Mouse (Mus musculus): ENCODE results near the gene Nrros. TPM values are rescaled to one million over a fixed set of nuclear protein-coding genes. Genes with fewer than 3 reads are reported as not detected.
A peak's percentile ranks its signal among the peaks of the same experiment; 100 is the strongest.

Nrros gene
- polyA plus RNA-seq, 1 experiment from 2014 or later = 13.9 TPM

DNA sequence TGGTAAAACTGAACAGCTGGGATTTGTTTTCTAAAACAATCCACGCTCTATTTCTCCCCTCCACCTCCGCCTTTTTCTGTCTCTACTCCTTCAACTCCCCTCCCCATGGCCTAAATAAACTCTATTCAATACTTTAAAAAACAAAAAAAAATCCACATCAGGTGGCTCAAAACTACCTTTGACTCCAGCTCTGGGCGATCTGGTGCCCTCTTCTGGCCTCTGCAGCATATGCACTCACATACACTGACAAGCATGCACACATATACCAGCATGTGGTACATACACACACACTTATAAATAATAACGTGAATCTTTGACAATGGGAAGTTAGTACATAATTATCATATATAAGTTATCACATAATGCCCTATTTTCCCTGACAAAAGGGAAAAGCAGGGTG is 9.6 kb upstream of the Nrros start:
- no peak for DNase-seq (ENCODE audit: low spot score)
- H3K36me3 ChIP-seq (ENCODE audit: insufficient read depth, low read length) = no peaks in the 10 kb centered on the region
- H3K9ac ChIP-seq (ENCODE audit: low read depth, low read length) = no peak overlapping the region
- TF ChIP-seq CTCF (IDR thresholded peaks at IDR 0.05; ENCODE audit: low read depth) = peak; percentile 33; the same call in 1 of the 2 replicates
- H3K27me3 ChIP-seq (ENCODE audit: insufficient read depth, low read length) = no peaks in the 10 kb centered on the region
- no peak overlapping the region for H3K27ac ChIP-seq
- H3K4me2 ChIP-seq (ENCODE audit: low read length) = no peak overlapping the region
- H3K4me1 ChIP-seq (replicated peaks; ENCODE audit: insufficient read depth, low read length) = peaks cover 4% of the 10 kb centered on the region
- WGBS = 78% methylated on average over 4 of the region's 4 CpGs
- ATAC-seq (replicated peaks; ENCODE audit: low FRiP score, low read depth) = no peak
- no peak overlapping the region for H3K4me3 ChIP-seq (replicated peaks; ENCODE audit: low read depth, low read length)
- H3K9me3 ChIP-seq (replicated peaks; ENCODE audit: low read length) = no peaks in the 10 kb centered on the region

DNA sequence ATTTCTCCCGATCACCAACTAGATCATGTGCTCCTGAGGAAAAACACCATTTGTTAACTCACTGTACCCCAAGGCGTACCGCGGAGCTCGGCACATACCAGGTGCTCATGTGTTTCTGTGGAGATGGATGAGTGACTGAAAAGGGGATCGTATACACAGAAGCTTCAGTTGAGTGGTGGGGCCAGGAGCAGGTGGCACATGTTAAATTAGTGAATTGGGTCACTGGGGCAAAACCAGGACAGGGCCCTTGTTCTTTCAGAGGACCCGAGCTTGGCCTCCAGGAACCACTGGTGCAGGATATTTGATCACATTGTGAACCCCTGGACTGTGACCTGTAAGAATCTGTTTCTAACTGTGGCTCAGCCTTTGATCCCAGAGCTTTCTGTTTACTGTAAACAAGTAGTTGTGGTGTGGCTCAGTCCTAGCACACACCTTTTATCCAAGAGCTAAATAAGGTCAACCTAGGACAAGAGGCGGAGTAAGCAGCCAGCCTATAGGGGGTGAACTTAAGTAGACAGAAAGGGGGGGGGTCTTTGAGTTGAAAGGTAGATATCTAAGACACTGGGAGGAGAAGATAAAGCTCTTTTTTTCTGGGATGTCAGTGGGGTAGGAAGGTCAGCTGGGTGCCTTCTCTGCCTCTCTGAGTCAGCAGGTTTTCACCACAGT is 9.1 kb upstream of the Nrros start:
- TF ChIP-seq CTCF (IDR thresholded peaks at IDR 0.05; ENCODE audit: low read depth) = no peak
- H3K9me3 ChIP-seq (replicated peaks; ENCODE audit: low read length) = no peaks in the 10 kb centered on the region
- 52% methylated on average over 8 of the region's 8 CpGs for WGBS
- H3K27ac ChIP-seq = peak overlapping the region; percentile 55; the same call in 1 of the 2 replicates
- no peaks in the 10 kb centered on the region for H3K36me3 ChIP-seq (ENCODE audit: insufficient read depth, low read length)
- H3K4me3 ChIP-seq (replicated peaks; ENCODE audit: low read depth, low read length) = no peak overlapping the region
- peaks cover 4% of the 10 kb centered on the region for H3K4me1 ChIP-seq (replicated peaks; ENCODE audit: insufficient read depth, low read length)
- no peak overlapping the region for H3K9ac ChIP-seq (ENCODE audit: low read depth, low read length)
- ATAC-seq (replicated peaks; ENCODE audit: low FRiP score, low read depth) = peak; percentile 37; the same call in 1 of the 2 replicates
- H3K27me3 ChIP-seq (ENCODE audit: insufficient read depth, low read length) = no peaks in the 10 kb centered on the region
- H3K4me2 ChIP-seq (ENCODE audit: low read length) = no peak overlapping the region
- no peak for DNase-seq (ENCODE audit: low spot score)

DNA sequence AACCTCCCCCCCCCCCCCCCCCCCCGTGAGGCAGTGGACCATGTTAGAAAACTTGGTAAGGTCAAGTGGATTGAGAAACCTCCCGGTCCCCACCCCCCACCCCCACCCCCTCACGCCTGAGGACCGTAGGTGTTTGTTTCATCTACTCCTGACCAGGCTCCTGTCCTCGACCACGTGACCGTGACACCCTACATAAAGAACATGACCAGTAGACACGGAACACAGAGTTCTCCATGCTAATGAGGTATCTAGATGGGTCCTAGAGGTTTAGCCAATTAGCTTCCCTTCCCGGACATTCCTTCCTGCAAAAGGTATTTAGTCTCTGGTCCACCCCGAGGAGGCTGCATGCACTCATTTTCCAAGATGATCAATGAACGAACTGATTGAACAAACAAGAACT is 8.0 kb upstream of the Nrros start:
- Histone ChIP-seq H3K4me1 (replicated peaks; ENCODE audit: insufficient read depth, low read length) (peaks cover 4% of the 10 kb centered on the region), H3K4me2 (ENCODE audit: low read length) (no peak overlapping the region), H3K4me3 (replicated peaks; ENCODE audit: low read depth, low read length) (no peak overlapping the region), H3K9me3 (replicated peaks; ENCODE audit: low read length) (no peaks in the 10 kb centered on the region), H3K9ac (ENCODE audit: low read depth, low read length) (no peak overlapping the region), H3K27ac (peak overlapping the region; percentile 55), H3K36me3 (ENCODE audit: insufficient read depth, low read length) (no peaks in the 10 kb centered on the region), H3K27me3 (ENCODE audit: insufficient read depth, low read length) (no peaks in the 10 kb centered on the region)
- no peak for TF ChIP-seq CTCF (IDR thresholded peaks at IDR 0.05; ENCODE audit: low read depth)
- DNase-seq (ENCODE audit: low spot score) = peak; percentile 44
- WGBS = 50% methylated on average over 11 of the region's 11 CpGs
- peak; percentile 86 for ATAC-seq (replicated peaks; ENCODE audit: low FRiP score, low read depth)

DNA sequence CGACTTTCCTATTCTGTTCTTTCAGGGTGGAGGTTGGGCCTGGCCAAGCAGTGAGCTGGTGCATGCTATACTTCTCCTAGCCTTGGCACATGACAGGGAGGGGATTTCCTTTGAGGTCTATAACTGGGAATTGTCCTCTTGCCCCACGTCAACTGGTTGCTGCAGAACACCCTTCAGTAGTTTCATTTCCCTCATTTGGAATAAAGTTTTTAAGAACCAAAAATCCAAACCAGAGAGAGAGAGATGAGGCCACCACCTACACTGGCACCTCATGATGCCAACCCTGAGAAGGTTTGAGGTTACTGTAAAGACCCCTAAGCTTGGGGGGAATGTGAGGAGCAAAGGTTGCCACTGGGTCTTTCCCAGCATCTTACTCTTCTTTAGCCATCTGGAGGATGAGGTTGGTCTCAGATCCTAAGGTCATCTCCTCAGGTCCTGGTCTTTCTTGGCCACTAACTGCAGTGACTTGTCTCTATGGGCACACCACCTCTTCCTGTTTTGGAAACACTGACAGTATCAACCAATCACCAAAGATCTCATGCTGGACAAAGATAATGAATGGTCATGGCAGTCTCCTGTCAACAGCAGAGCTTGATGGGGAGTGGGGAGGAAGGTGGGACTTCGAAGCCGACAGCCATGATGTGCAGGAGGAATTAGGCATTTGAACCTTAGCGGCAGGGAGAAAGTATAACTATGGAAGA is 5.8 kb upstream of the Nrros start:
- no peaks in the 10 kb centered on the region for H3K27me3 ChIP-seq (ENCODE audit: insufficient read depth, low read length)
- DNase-seq (ENCODE audit: low spot score) (no peak), ATAC-seq (replicated peaks; ENCODE audit: low FRiP score, low read depth) (no peak)
- no peaks in the 10 kb centered on the region for H3K9me3 ChIP-seq (replicated peaks; ENCODE audit: low read length)
- no peak overlapping the region for H3K9ac ChIP-seq (ENCODE audit: low read depth, low read length)
- H3K36me3 ChIP-seq (ENCODE audit: insufficient read depth, low read length) = no peaks in the 10 kb centered on the region
- WGBS = 87% methylated on average over 5 of the region's 5 CpGs
- no peak overlapping the region for H3K4me3 ChIP-seq (replicated peaks; ENCODE audit: low read depth, low read length)
- no peak overlapping the region for H3K4me2 ChIP-seq (ENCODE audit: low read length)
- H3K4me1 ChIP-seq (replicated peaks; ENCODE audit: insufficient read depth, low read length) = no peaks in the 10 kb centered on the region
- H3K27ac ChIP-seq = no peak overlapping the region
- TF ChIP-seq CTCF (IDR thresholded peaks at IDR 0.05; ENCODE audit: low read depth) = no peak

DNA sequence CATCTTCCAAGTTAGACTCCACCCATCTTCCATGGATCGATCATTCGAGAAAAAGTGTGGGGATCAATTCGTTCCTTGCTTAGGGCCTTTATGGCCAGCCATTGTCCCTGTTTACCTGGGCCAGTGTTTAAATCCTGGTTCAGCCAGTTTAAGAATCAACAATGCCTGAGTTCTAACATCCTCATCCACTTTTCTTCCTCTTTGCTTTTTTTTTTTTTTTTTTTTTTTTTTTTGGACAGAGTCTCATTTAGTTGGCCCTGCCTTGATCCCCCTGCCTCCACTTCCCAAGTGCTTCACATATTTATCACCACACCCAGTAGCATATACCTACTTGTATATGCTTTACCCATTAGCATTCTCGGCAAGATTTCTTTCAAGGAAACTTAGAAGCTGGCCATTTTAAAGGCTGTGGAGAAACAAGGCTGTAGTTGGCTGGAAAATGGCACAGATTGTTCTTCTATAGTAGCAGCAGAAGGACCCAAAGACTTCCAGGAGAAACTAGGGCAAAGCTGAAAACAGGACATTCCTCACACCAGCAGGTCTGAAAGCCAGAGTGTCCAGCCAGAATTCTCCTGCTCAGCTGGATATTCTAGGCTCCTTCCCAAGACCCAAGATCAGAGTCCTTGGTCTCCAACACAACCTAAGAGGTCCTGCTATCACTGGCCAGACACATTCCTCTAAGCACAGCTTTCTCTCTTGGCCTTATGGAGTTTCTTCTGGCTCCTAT is 2.6 kb upstream of the Nrros start:
- H3K36me3 ChIP-seq (ENCODE audit: insufficient read depth, low read length) = no peaks in the 10 kb centered on the region
- peaks cover 9% of the 10 kb centered on the region; the same call in 1 of the 2 replicates for H3K4me1 ChIP-seq (replicated peaks; ENCODE audit: insufficient read depth, low read length)
- H3K4me3 ChIP-seq (replicated peaks; ENCODE audit: low read depth, low read length) = no peak overlapping the region
- ATAC-seq (replicated peaks; ENCODE audit: low FRiP score, low read depth) = no peak
- no peak overlapping the region for H3K9ac ChIP-seq (ENCODE audit: low read depth, low read length)
- no peak overlapping the region for H3K4me2 ChIP-seq (ENCODE audit: low read length)
- 94% methylated on average over 4 of the region's 4 CpGs for WGBS
- TF ChIP-seq CTCF (IDR thresholded peaks at IDR 0.05; ENCODE audit: low read depth) = no peak
- DNase-seq (ENCODE audit: low spot score) = no peak
- H3K27ac ChIP-seq = no peak overlapping the region
- no peaks in the 10 kb centered on the region for H3K9me3 ChIP-seq (replicated peaks; ENCODE audit: low read length)
- no peaks in the 10 kb centered on the region for H3K27me3 ChIP-seq (ENCODE audit: insufficient read depth, low read length)

DNA sequence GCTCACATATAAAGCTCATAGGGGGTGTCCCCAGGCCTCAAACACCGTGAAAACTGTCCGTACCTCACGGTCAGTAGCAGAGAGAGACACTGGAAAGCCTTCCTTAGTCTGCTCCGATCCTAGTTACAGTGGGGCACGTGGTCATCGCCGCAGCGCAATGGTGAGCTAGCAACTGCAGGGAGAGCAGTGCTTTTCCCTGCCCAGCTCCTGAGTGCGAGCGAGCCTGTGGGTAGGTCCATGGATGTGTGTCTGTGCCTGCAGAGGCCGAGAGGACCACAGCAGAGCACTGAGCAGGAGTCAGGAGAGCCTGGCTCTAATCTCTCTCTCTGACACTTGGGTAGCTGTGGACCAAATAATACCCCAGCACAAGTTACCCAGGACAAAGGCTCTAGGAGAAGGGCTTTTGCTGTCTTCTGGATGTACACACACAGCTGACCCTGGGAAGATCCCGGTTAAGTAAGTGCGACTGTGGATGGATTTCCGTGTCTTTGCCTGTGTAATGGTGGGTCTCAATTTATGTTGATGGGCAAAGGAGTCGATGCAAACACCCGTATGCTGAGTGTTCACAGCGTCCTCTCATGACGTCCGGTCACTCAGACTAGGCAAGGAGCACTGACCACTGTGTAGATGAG is 882 bp downstream of the Nrros start:
- no peak overlapping the region for H3K27ac ChIP-seq
- peak overlapping the region; percentile 60 for H3K4me2 ChIP-seq (ENCODE audit: low read length)
- TF ChIP-seq CTCF (IDR thresholded peaks at IDR 0.05; ENCODE audit: low read depth) = no peak
- H3K4me3 ChIP-seq (replicated peaks; ENCODE audit: low read depth, low read length) = peak overlapping the region; percentile 36
- peak overlapping the region; percentile 51; the same call in 1 of the 2 replicates for H3K9ac ChIP-seq (ENCODE audit: low read depth, low read length)
- H3K9me3 ChIP-seq (replicated peaks; ENCODE audit: low read length) = no peaks in the 10 kb centered on the region
- H3K36me3 ChIP-seq (ENCODE audit: insufficient read depth, low read length) = no peaks in the 10 kb centered on the region
- 66% methylated on average over 19 of the region's 19 CpGs for WGBS
- no peaks in the 10 kb centered on the region for H3K27me3 ChIP-seq (ENCODE audit: insufficient read depth, low read length)
- DNase-seq (ENCODE audit: low spot score) = no peak
- ATAC-seq (replicated peaks; ENCODE audit: low FRiP score, low read depth) = no peak
- H3K4me1 ChIP-seq (replicated peaks; ENCODE audit: insufficient read depth, low read length) = peaks cover 9% of the 10 kb centered on the region; the same call in 1 of the 2 replicates
